Mouse (Mus musculus): Measurements from ENCODE around the gene Nr1h2.

The Nr1h2 gene

GRCm38 (mm10) chr7:44553826-44554225 is at the start of gene Nr1h2:
Nr1h2 (minus strand) TSS chr7:44553951.
- peak; percentile 92 for DNase-seq (ENCODE audit: low spot score)

GRCm38 (mm10) chr7:44603186-44603855 is 49.6 kb upstream of the Nr1h2 start:
- DNase-seq (ENCODE audit: low spot score) = no peak

- DNase-seq (ENCODE audit: low spot score) = no peak
Measured at GRCm38 (mm10) chr7:44602443-44602842, 48.7 kb upstream of the Nr1h2 start.

- DNase-seq (ENCODE audit: low spot score) = no peak
Measured at GRCm38 (mm10) chr7:44601646-44602045, 47.9 kb upstream of the Nr1h2 start.

GRCm38 (mm10) chr7:44600691-44601262 is 47.0 kb upstream of the Nr1h2 start:
- no peak for DNase-seq (ENCODE audit: low spot score)

GRCm38 (mm10) chr7:44598336-44598735 is 44.6 kb upstream of the Nr1h2 start:
- no peak for DNase-seq (ENCODE audit: low spot score)

- DNase-seq (ENCODE audit: low spot score) = no peak
Measured at GRCm38 (mm10) chr7:44597666-44598065, 43.9 kb upstream of the Nr1h2 start.

- no peak for DNase-seq (ENCODE audit: low spot score)
Measured at GRCm38 (mm10) chr7:44596996-44597538, 43.3 kb upstream of the Nr1h2 start.

- no peak for DNase-seq (ENCODE audit: low spot score)
Measured at GRCm38 (mm10) chr7:44596051-44596450, 42.3 kb upstream of the Nr1h2 start.

- DNase-seq (ENCODE audit: low spot score) = no peak
Measured at GRCm38 (mm10) chr7:44595131-44595561, 41.4 kb upstream of the Nr1h2 start.

GRCm38 (mm10) chr7:44594291-44594690 is 40.5 kb upstream of the Nr1h2 start:
- no peak for DNase-seq (ENCODE audit: low spot score)

- peak; percentile 38 for DNase-seq (ENCODE audit: low spot score)
Measured at GRCm38 (mm10) chr7:44593775-44594174, 40.0 kb upstream of the Nr1h2 start.

- DNase-seq (ENCODE audit: low spot score) = no peak
Measured at GRCm38 (mm10) chr7:44593051-44593450, 39.3 kb upstream of the Nr1h2 start.

- DNase-seq (ENCODE audit: low spot score) = no peak
Measured at GRCm38 (mm10) chr7:44591348-44592116, 37.8 kb upstream of the Nr1h2 start.

- peak; percentile 54 for DNase-seq (ENCODE audit: low spot score)
Measured at GRCm38 (mm10) chr7:44590402-44591347, 36.9 kb upstream of the Nr1h2 start, which contains the start of gene Kcnc3. Kcnc3 (plus strand) TSS chr7:44590664.

- no peak for DNase-seq (ENCODE audit: low spot score)
Measured at GRCm38 (mm10) chr7:44589946-44590345, 36.2 kb upstream of the Nr1h2 start.

GRCm38 (mm10) chr7:44589149-44589548 is 35.4 kb upstream of the Nr1h2 start:
- no peak for DNase-seq (ENCODE audit: low spot score)

- DNase-seq (ENCODE audit: low spot score) = no peak
Measured at GRCm38 (mm10) chr7:44588338-44588737, 34.6 kb upstream of the Nr1h2 start.

GRCm38 (mm10) chr7:44587676-44588075 is 33.9 kb upstream of the Nr1h2 start:
- DNase-seq (ENCODE audit: low spot score) = no peak

GRCm38 (mm10) chr7:44586930-44587329 is 33.2 kb upstream of the Nr1h2 start:
- no peak for DNase-seq (ENCODE audit: low spot score)

GRCm38 (mm10) chr7:44586518-44586917 is 32.8 kb upstream of the Nr1h2 start:
- no peak for DNase-seq (ENCODE audit: low spot score)

- DNase-seq (ENCODE audit: low spot score) = no peak
Measured at GRCm38 (mm10) chr7:44585606-44586005, 31.9 kb upstream of the Nr1h2 start.

All from c-Kit-positive CD71-positive TER-119-positive erythroid progenitor cells, embryonic 14.5 days (primary cell).